Mouse (Mus musculus): ENCODE data around the gene Trp53rka.

- TF ChIP-seq EP300 (IDR thresholded peaks at IDR 0.05; ENCODE audit: low read depth) (no peak), CTCF (IDR thresholded peaks at IDR 0.05; ENCODE audit: low read depth) (0 out of 2 replicates have a peak, but pooled peaks have one; percentile 9)
These were observed 23.0 kb downstream of the Trp53rka start for GRCm38 (mm10) chr2:165470167-165470566.

All from heart, postnatal 0 days (tissue).